Mouse (Mus musculus) kidney, adult 8-10 months (tissue): ENCODE data around the gene Stpg4.

Experiments used
- DNase-seq, 2 experiments: peaks; one replicate each; pipeline ENCODE4 v3.0.0; 2022

The Stpg4 gene

GRCm38 (mm10) chr17:87377536-87377935 is 50.0 kb downstream of the Stpg4 start:
- DNase-seq = peak; percentile 41 to 70

- DNase-seq = no peak
Observed at GRCm38 (mm10) chr17:87376831-87377471, 50.6 kb downstream of the Stpg4 start.

- no peak for DNase-seq
Observed at GRCm38 (mm10) chr17:87375941-87376511, 51.5 kb downstream of the Stpg4 start.

DNA sequence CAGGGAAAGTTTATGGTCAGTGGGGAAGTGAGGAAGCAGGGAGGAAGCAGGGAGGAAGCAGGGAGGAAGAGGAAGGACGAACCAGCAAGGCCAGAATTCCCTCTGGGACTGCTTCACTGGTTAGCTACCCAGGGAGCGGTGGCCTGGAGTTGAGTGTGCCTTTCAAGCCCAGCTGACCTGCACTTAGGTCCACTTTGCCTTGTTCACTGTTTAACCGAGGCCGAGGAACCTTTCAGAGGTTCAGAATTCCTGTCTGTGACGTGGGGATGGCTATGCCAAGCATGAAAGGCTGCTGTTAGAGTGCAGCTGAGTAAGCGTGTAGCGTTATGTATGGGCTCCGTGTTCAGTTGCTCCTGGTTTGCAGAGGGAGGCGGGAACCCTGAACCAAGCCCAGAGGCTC is 54.2 kb downstream of the Stpg4 start:
- peak; percentile 41 to 54 for DNase-seq

GRCm38 (mm10) chr17:87372189-87372588 is 55.4 kb downstream of the Stpg4 start:
- no peak for DNase-seq

DNA sequence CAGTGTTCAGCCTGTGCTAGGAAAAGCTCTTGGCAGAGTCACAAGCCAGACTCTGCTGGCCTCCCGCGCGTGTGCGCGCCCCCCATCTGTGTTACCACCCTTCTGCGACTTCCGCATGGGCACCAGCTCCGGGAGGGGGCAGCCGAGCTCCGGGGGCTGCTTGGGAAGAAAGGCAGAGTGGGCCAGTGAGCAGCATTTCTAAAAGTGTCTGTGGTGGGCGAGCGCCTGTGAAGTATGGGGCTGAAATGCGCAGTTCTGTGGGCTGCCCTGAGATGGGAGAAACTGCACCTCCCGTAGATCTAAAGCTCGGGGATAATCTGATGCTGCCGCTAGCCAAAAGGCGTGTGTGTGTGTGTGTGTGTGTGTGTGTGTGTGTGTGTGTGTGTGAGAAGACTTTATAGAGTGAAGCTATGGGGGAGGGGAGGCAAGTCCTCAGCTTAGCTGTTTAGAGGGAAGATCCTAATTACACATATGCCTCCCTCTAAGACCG is 58.2 kb downstream of the Stpg4 start:
- no peak for DNase-seq

GRCm38 (mm10) chr17:87368481-87368880 is 59.1 kb downstream of the Stpg4 start:
- DNase-seq = no peak

GRCm38 (mm10) chr17:87367640-87368039 is 59.9 kb downstream of the Stpg4 start:
- DNase-seq = peak; percentile 44 to 47

DNA sequence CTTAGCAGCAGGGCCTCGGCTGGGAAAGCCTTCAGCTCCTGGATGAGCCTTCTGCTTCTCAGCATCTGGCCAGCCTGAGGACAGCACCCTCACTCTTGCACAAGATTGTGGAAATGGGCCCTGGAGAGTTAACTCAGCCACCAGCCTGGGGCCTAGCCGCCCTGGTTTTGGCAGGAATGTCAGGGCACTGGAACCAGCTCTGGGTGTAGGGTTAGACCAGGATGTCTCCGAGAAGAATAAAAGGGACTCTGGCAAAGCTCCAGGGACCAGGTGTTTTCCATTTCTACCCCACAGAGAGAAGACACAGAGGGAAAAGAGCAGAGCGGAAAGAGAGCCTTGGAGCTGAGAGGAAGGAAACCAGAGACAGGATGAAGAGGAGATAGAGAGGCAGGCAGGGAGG is 60.3 kb downstream of the Stpg4 start:
- DNase-seq = no peak

DNA sequence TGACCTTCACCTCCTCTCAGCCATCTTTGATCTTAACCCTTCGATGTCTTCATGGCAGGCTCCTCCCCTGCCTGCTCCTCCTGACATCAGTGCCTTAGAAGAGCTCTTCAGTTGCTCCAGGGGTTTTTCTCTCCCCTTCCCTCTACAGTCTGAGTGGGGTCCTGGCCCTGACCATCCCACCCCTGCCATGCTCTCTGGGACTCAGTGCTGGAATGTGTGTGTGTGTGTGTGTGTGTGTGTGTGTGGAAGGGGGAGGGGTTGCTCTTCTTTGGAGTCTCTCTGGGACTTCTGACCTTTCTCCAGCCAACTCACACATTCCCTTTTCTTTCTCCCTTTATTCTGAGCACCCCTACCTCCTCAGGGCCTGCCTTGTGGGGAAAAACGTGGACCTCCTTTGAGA is 61.0 kb downstream of the Stpg4 start:
- no peak for DNase-seq

DNA sequence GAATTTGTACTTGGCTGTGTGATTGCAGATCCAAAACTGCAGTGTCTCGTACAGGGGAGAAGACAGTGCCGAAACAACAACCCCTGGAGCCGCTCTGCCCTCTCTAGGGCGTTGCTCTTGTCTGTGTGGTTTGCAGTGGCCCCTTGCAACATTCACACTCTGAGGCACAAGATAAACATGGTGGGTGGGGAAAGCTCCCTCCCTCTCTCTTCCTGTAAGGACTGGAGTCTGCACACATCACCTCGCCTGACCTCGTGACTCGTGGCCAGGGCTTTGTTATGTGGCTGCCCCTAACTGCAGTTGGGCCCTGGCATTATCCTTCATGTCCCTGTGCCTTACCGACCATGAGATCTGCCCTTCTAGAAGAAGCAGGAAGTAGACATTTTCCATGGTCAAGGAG is 62.3 kb downstream of the Stpg4 start:
- DNase-seq = no peak

DNA sequence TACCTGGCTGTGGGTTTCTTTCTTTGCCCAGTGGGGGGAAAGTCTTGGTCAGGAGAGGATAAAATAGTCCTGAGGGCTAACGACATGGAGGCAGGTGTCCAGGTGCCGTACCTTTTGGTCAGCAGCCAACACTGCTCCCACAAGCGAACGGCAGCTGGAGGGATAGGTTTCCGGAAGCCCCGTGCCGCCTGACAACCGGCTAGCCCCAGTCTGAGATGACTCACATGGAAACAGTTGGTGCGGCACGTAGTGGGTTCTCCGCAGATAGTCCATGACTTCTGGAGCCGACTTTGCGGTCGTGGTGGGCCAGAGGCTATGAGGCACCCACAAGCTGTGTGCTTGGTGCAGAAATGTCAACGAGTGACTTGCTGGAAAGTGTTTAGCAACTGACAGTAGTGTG is 63.4 kb downstream of the Stpg4 start:
- DNase-seq = no peak

DNA sequence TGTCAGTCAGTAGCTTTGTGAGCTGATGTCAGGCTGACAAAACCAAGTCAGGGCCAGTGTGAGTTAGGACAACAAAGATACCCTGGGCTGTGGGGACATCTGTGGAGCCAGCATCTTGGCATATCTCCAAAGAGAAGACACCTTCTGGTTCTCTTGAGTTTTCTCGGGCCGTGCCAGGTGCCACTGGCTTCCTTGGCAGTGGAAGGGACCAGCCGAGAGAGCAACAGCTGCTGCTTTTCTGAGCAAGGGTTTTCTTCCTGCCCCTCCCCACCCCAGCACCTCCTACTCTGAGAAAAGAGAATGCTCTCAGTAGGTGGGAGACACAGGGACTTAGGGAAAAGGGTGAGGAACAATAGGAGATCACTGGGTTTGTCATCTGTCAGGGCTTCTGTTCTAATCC is 66.4 kb downstream of the Stpg4 start:
- DNase-seq = no peak

DNA sequence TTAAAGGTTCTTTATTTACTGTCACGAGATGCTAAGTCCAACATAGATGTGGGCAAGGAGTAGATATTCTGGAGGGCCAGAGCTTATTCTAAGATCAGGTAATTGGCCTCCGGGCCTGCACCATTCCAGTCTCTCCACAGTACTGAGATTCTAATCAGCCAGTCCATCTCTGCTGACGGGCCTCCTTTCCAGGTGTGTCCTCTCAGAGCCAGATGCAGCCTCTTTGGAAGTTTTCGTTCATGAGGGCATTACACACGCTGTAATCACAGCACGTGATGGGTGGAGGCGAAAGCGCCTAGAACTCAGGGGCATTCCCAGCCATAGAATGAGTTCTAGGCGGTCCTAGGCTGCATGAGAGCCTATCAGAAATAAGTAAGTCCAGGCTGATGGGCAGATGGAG is 70.0 kb downstream of the Stpg4 start:
- DNase-seq = no peak

- no peak for DNase-seq
Observed at GRCm38 (mm10) chr17:87356261-87356660, 71.3 kb downstream of the Stpg4 start.

DNA sequence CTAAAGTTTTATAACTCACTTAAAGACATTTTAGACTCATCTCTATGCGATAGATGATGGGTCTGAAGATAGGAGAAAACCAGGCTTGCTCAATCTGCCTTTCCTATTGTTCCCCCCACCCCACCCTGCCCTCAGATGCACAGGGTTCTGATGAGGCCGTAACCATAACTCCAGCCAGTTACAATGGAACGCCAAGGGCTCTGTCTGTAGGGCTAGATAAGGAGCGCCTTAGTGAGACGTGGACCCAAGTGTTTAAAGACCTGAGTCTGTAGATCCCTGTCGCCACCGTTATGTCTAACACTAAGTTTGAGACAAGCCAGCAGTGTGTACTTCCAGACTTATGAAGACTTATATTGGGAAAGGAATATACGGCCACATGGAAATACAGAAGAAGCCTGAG is 72.1 kb downstream of the Stpg4 start:
- no peak for DNase-seq

DNA sequence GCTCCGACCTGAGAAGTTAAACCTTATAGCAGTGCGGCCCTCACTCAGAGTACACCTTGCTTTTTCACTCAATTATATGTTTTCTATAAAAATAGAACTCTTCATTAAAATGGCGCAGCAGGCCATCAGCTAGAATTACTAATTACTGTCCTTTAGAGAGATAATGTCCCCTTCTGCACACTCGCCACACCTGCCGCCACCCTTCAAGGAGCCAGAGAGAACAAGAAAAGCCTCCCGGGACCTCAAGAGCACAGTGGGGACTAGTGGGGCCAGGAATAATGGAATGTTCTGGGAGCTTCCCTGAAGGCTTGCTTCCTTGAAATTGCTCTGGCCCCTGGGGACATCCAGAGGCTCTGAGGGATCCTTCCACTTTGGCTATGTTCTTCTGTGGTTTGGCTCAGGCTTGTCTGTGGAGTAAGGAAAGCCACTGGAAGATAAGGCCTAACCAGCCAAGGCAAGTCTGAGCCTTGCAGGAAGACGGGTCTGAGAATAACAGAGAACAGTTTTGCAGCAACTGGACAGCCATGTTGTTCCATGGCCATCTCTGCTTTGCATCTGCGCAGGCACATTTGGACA is 73.7 kb downstream of the Stpg4 start:
- no peak for DNase-seq

GRCm38 (mm10) chr17:87352898-87353225 is 74.7 kb downstream of the Stpg4 start:
- peak; percentile 43 to 52 for DNase-seq

DNA sequence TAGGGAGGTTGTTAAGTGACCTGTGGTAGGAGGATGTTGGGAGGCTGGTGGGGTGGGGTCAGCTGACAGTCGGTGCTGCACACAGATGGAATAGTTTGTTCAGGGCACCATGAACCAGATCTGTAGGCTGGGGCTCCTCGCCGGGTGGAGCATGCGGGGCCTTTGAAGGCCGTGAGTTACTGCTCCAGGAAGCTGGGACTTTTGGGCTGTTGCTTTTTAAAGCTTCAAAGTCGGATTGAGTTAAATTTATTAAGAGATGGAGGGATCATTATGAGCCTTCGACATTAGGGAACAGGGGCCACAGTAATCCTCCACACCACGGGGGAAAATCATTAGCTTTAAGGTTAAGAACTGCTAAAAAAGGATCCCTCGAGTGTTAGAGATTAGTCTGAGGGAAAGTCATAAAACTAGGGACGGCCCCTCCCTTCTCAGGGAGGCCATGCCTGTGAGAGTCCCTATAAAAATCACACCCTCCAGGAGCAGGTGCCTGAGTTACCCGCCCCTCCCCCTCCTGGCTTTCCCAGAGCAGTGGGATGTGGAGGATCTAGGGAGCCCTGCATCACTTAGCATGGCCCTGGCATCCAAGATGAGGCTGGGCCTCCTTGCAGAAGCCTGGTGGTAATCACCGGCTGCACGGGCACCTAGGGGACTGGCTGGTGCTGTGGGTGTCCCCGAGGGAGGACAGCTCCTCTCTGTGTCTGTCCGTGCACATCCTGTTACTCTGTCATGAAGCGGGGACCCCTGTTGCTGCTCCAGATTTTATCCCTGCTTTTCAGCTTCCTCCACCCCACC is 75.2 kb downstream of the Stpg4 start:
- peak; percentile 36 to 37 for DNase-seq

GRCm38 (mm10) chr17:87351241-87352105 is 76.1 kb downstream of the Stpg4 start:
- peak; percentile 87 to 92 for DNase-seq

DNA sequence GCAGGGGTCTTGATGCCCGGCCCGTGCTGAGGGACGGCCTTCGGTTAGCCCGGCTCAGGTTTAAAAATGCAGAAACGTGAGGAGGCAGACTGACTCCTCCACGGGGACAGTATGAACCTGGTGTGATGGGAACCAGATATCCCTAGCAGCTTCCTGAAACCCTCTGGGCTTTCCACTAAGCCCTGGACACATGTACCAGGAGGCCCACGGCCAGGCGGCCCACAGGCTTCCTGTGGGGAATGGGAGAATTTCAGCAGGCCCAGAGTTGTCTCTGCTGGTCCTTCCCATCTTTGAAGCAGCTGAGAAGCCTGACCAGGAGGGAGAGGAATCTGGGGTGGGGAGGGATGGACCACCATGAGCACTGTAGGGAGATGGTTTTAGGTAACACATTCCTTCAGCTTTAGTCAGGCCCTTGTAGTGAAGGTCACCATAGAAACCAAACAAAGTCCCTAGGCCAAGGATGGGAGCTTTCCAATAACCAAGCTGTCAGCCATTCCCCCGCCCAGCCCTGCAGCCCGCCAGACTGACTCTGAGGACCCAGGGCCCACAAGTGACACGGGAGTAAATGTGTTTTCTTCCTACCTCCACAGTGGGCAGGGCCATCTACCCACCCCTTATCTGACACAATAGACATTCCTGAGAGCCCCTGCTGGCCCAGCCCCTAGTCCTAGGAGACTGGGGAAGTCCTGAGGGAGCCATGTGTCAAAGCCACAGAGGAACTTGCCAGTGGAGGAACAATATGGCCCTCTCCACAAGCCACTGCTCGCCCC is 76.9 kb downstream of the Stpg4 start:
- DNase-seq = peak in 1 of 2 experiments; percentile 37

DNA sequence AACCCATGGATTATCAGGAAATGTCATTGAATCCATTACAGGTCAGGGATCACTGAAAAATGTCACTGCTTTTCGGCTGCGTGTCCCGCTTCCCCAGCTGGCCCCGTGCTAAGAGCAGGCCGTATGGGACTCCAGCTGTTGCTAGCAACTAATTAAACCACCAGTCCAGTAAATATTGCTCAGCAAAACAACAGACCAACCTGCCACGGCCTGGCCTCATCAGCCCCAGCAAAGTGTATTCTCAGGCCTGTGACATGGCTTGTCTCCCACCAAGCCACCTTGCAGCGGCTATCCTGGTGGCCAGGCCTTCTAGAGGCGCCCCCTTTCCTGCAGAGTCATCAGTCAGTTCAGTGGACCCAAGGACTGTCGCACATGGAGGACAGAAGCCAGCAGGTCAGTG is 78.0 kb downstream of the Stpg4 start:
- peak; percentile 30 to 44 for DNase-seq
